ENCODE assay signal across 10 mouse cellular contexts in genomic region chr10:34300368-34300767, GRCm38 (mm10). TPM values are rescaled to one million over a fixed set of nuclear protein-coding genes. Genes with fewer than 3 reads are reported as not detected.
DNase-seq lines count a peak whose midpoint lies in the region; ATAC-seq and TF ChIP-seq lines count a peak whose summit lies in the region.
"Had no signal": no experiment of that assay in that cellular context is flagged by ENCODE, and none has a peak within 500 bp of the region (broad histone marks: within the 10 kb centered on the region; RNA-seq: fewer than 3 reads in every experiment).

No protein-coding gene starts in this region.

- 12% methylated on average over 5 of the region's 5 CpGs for WGBS in embryonic facial prominence, embryonic 15.5 days
- WGBS in hindbrain, embryonic 16.5 days: 2% methylated on average over 5 of the region's 5 CpGs
- 14% methylated on average over 5 of the region's 5 CpGs for WGBS in neural tube, embryonic 13.5 days

- no peaks in the 10 kb centered on the region for H3K9me3 ChIP-seq in embryonic facial prominence, embryonic 15.5 days (replicated peaks)
- no peaks in the 10 kb centered on the region for H3K9me3 ChIP-seq in hindbrain, embryonic 16.5 days (ENCODE audit: control insufficient read depth, low read length)
- H3K9me3 ChIP-seq in neural tube, embryonic 13.5 days: no peaks in the 10 kb centered on the region

- no peaks in the 10 kb centered on the region for H3K27me3 ChIP-seq in embryonic facial prominence, embryonic 15.5 days
- no peaks in the 10 kb centered on the region for H3K27me3 ChIP-seq in hindbrain, embryonic 16.5 days (replicated peaks; ENCODE audit: control insufficient read depth, insufficient read depth, low read length)
- no peaks in the 10 kb centered on the region for H3K27me3 ChIP-seq in neural tube, embryonic 13.5 days

- TF ChIP-seq CTCF in left cerebral cortex, adult 2 months (IDR thresholded peaks at IDR 0.05): no peak

- H3K36me3 ChIP-seq in embryonic facial prominence, embryonic 15.5 days: no peaks in the 10 kb centered on the region
- H3K36me3 ChIP-seq in hindbrain, embryonic 16.5 days (ENCODE audit: control insufficient read depth, insufficient read depth, low read length): no peaks in the 10 kb centered on the region
- H3K36me3 ChIP-seq in neural tube, embryonic 13.5 days: peaks cover 12% of the 10 kb centered on the region

- intact Hi-C loops in left cerebral cortex, adult 2 months (cut with DNase I): no loop called here
- intact Hi-C loops in left cerebral cortex, postnatal 10 days (cut with DNase I): no loop called here

- H3K27ac ChIP-seq in left cerebral cortex, adult 2 months: 0 out of 2 replicates have a peak overlapping the region, but pooled peaks have one; percentile 7
- H3K27ac ChIP-seq in embryonic facial prominence, embryonic 15.5 days (replicated peaks): no peak overlapping the region
- H3K27ac ChIP-seq in hindbrain, embryonic 16.5 days (ENCODE audit: low read depth, low read length): peak overlapping the region; percentile 67
- peak overlapping the region; percentile 69 for H3K27ac ChIP-seq in neural tube, embryonic 13.5 days (replicated peaks)

- peak overlapping the region; percentile 82 for H3K4me3 ChIP-seq in left cerebral cortex, adult 2 months
- H3K4me3 ChIP-seq in embryonic facial prominence, embryonic 15.5 days (replicated peaks): peak overlapping the region; percentile 12
- peak overlapping the region; percentile 64 for H3K4me3 ChIP-seq in hindbrain, embryonic 16.5 days (ENCODE audit: low read length)
- peak overlapping the region; percentile 83 for H3K4me3 ChIP-seq in neural tube, embryonic 13.5 days
- H3K4me3 ChIP-seq: erythroblast, embryonic 14.5 days had no signal

- no peak for DNase-seq in left cerebral cortex, adult 2 months (ENCODE audit: extremely low spot score in 1 of 2, low spot score in 2 of 2)
- no peak for DNase-seq in left cerebral cortex, adult 18-20 months (ENCODE audit: low spot score in 2 of 2)
- DNase-seq in left cerebral cortex, adult 8-10 months (ENCODE audit: low spot score in 2 of 2): no peak
- DNase-seq in c-Kit-positive CD71-positive TER-119-positive erythroid progenitor cells, embryonic 14.5 days (ENCODE audit: low spot score): no peak
- DNase-seq in left cerebral cortex, postnatal 10 days (ENCODE audit: extremely low spot score in 1 of 2, low spot score in 2 of 2): no peak
- DNase-seq: kidney, postnatal 4 days had no signal

- H3K4me1 ChIP-seq in embryonic facial prominence, embryonic 15.5 days: peaks cover 31% of the 10 kb centered on the region
- peaks cover 31% of the 10 kb centered on the region for H3K4me1 ChIP-seq in hindbrain, embryonic 16.5 days (ENCODE audit: control insufficient read depth, insufficient read depth, low read depth, low read length)
- H3K4me1 ChIP-seq in neural tube, embryonic 13.5 days (replicated peaks): peaks cover 56% of the 10 kb centered on the region

- H3K4me2 ChIP-seq in embryonic facial prominence, embryonic 15.5 days (replicated peaks): peak overlapping the region; percentile 90
- H3K4me2 ChIP-seq in hindbrain, embryonic 16.5 days (ENCODE audit: low read length): peak overlapping the region; percentile 99
- peak overlapping the region; percentile 99 for H3K4me2 ChIP-seq in neural tube, embryonic 13.5 days

- ATAC-seq in embryonic facial prominence, embryonic 15.5 days (ENCODE audit: insufficient number of reproducible peaks, low FRiP score, low TSS enrichment, low read depth): no peak
- ATAC-seq in hindbrain, embryonic 16.5 days: no peak
- ATAC-seq in neural tube, embryonic 13.5 days (ENCODE audit: low read depth): no peak

- H3K9ac ChIP-seq in embryonic facial prominence, embryonic 15.5 days: no peak overlapping the region
- H3K9ac ChIP-seq in hindbrain, embryonic 16.5 days (ENCODE audit: low read depth, low read length): peak overlapping the region; percentile 70
- peak overlapping the region; percentile 97 for H3K9ac ChIP-seq in neural tube, embryonic 13.5 days

RNA-seq across cellular contexts. Expression of gene Tspyl4, which starts 3.1 kb away (rescaled TPM):
- total RNA-seq in left cerebral cortex, adult 2 months (2021): 100 to 1,000 TPM; 386 to 404 TPM
- 100 to 1,000 TPM; 420 to 434 TPM for total RNA-seq in left cerebral cortex, adult 18-20 months (2021)
- polyA plus RNA-seq in embryonic facial prominence, embryonic 15.5 days (2015; fragmentation: Nextera tagmentation; extraction: Ambion mirVana): 17.7 and 21.5 TPM in 2 replicates
- 413 and 424 TPM in 2 replicates for polyA plus RNA-seq in hindbrain, embryonic 16.5 days (2015; fragmentation: Nextera tagmentation; extraction: Ambion mirVana)
- polyA plus RNA-seq in neural tube, embryonic 13.5 days (2015; fragmentation: Nextera tagmentation; extraction: Ambion mirVana): 258 and 266 TPM in 2 replicates
- 100 to 1,000 TPM; 388 to 444 (median 418) TPM for total RNA-seq in left cerebral cortex, adult 8-10 months (2022)
- total RNA-seq in left cerebral cortex, postnatal 10 days (2021): 100 to 1,000 TPM; 335 to 337 TPM
- polyA plus RNA-seq: erythroblast, embryonic 14.5 days had no signal

RNA-seq across cellular contexts. Expression of gene Tspyl1, which starts 18.4 kb away (rescaled TPM):
- 100 to 1,000 TPM; 161 to 169 TPM for total RNA-seq in left cerebral cortex, adult 2 months (2021)
- total RNA-seq in left cerebral cortex, adult 18-20 months (2021): 100 to 1,000 TPM; 175 to 185 TPM
- polyA plus RNA-seq in embryonic facial prominence, embryonic 15.5 days (2015; fragmentation: Nextera tagmentation; extraction: Ambion mirVana): 79.6 and 80.1 TPM in 2 replicates
- 125 and 134 TPM in 2 replicates for polyA plus RNA-seq in hindbrain, embryonic 16.5 days (2015; fragmentation: Nextera tagmentation; extraction: Ambion mirVana)
- polyA plus RNA-seq in neural tube, embryonic 13.5 days (2015; fragmentation: Nextera tagmentation; extraction: Ambion mirVana): 169 and 176 TPM in 2 replicates
- 100 to 1,000 TPM; 159 to 186 (median 174) TPM for total RNA-seq in left cerebral cortex, adult 8-10 months (2022)
- total RNA-seq in left cerebral cortex, postnatal 10 days (2021): 100 to 1,000 TPM; 103 to 105 TPM

Comparison
In these comparisons a context has a peak if more than half of its experiments do, and no peak if none do; other contexts are left out.
1. H3K4me3 ChIP-seq: peak in every context shown above with its lines; median percentile 83 in neural tube, embryonic 13.5 days; 82 in left cerebral cortex, adult 2 months; 64 in hindbrain, embryonic 16.5 days; 12 in embryonic facial prominence, embryonic 15.5 days.